Mouse (Mus musculus): ENCODE results near the gene Adamtsl1.

DNA sequence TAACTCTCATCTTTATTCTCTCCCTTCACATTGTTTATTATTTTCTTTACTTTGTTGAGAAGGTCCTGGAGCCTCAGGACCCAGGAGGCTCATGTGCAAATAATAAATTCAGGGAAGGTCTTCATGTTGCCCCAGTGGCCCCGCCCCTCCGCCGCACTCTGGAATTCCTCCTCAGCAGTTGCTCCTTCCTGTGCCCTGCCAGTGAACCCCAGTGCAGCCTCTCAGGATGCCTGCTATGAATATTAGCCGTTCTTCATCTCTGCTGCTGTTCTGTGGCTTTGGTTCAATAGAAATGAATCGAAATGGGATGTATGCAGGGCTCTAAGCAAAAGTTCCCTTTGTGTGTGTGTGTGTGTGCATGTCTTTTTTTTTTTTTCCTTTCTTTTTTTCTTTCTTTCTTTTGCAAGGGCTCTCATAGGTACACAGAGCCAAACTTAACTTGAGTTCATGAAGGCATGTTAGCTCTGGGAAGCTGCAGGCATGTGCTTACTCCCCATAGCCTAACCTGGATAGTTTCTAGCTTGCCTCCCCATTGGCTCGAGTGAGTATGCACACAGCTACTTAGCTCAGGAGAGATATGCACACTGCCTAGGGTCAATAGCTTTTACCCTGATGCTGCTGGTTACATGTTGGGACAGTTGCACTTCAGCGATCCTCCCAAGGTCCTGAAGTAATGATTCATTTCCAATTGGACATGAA, 892.7 kb downstream of the Adamtsl1 start:
- TF ChIP-seq CTCF (IDR thresholded peaks at IDR 0.05; ENCODE audit: low read depth), result no peak
- TF ChIP-seq EP300 (IDR thresholded peaks at IDR 0.05; ENCODE audit: low read depth), result no peak
